Comparison of ENCODE assay signal across 15 mouse cellular contexts in the genomic region with DNA sequence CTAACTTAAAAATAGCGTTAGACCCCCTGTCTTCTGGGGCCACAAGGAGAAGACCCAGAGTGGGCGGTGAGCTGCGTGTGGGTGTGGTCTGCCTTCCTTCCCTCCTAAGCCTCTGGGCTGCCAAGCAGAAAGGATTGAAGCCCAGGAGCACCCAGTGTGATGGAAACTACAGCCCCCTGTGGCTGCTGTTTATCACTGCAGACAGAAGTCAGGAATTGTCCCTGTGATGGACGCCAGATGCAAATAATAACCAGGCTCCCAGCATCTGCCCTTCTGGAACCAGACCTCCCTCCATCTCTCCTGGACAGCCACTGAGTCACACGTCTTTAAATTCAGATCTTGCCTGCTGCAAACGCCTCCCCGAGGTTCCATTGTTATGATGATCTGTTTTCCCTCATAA.
A peak's percentile ranks its signal among the peaks of the same experiment; 100 is the strongest.
DNase-seq lines count a peak whose midpoint lies in the region; ATAC-seq lines count a peak whose summit lies in the region.
"Had no signal": no experiment of that assay in that cellular context is flagged by ENCODE, and none has a peak within 500 bp of the region (broad histone marks: within the 10 kb centered on the region; RNA-seq: fewer than 3 reads in every experiment).

No protein-coding gene starts in this region.

- no peak overlapping the region for H3K27ac ChIP-seq in lung, embryonic 16.5 days (ENCODE audit: low read length)
- H3K27ac ChIP-seq in stomach, embryonic 15.5 days, result 0 out of 2 replicates have a peak overlapping the region, but pooled peaks have one; percentile 44

- H3K4me3 ChIP-seq in lung, embryonic 16.5 days (ENCODE audit: low read length), result no peak overlapping the region
- no peak overlapping the region for H3K4me3 ChIP-seq in stomach, embryonic 15.5 days (replicated peaks)

- peaks cover 15% of the 10 kb centered on the region for H3K4me1 ChIP-seq in lung, embryonic 16.5 days (replicated peaks; ENCODE audit: control insufficient read depth, insufficient read depth, low read length)
- no peaks in the 10 kb centered on the region for H3K4me1 ChIP-seq in stomach, embryonic 15.5 days

- 43% methylated on average over 7 of the region's 7 CpGs for WGBS in lung, embryonic 16.5 days
- WGBS in stomach, embryonic 15.5 days, result 25% methylated on average over 7 of the region's 7 CpGs

- H3K36me3 ChIP-seq in lung, embryonic 16.5 days (ENCODE audit: control insufficient read depth, insufficient read depth, low read length), result no peaks in the 10 kb centered on the region; the same call in 1 of the 2 replicates
- H3K36me3 ChIP-seq in stomach, embryonic 15.5 days, result no peaks in the 10 kb centered on the region

- no peaks in the 10 kb centered on the region for H3K9me3 ChIP-seq in lung, embryonic 16.5 days (ENCODE audit: control insufficient read depth, low read length)
- H3K9me3 ChIP-seq in stomach, embryonic 15.5 days, result no peaks in the 10 kb centered on the region

- peak; percentile 16; the same call in 1 of the 2 replicates for ATAC-seq in lung, embryonic 16.5 days (ENCODE audit: low read depth)
- peak; percentile 33; the same call in 1 of the 2 replicates for ATAC-seq in granulocyte monocyte progenitor cell, adult 5-6 weeks (replicated peaks; ENCODE audit: poor library complexity, severe bottlenecking)
- peak; percentile 43; the same call in 1 of the 2 replicates for ATAC-seq in stomach, embryonic 15.5 days (ENCODE audit: insufficient read depth, low FRiP score, low read depth)
- ATAC-seq: forebrain, embryonic 14.5 days had no signal

- no peak overlapping the region for H3K4me2 ChIP-seq in lung, embryonic 16.5 days (ENCODE audit: low read depth, low read length)
- no peak overlapping the region for H3K4me2 ChIP-seq in stomach, embryonic 15.5 days

- H3K9ac ChIP-seq in lung, embryonic 16.5 days (ENCODE audit: low read length), result no peak overlapping the region
- no peak overlapping the region for H3K9ac ChIP-seq in stomach, embryonic 15.5 days

- peak; percentile 27 for DNase-seq in gastrocnemius, postnatal 25 days
- DNase-seq in gastrocnemius, adult 18-20 months (ENCODE audit: low spot score), result no peak
- DNase-seq in lung, postnatal 36 days, result no peak
- no peak for DNase-seq in ovary, postnatal 10 days (ENCODE audit: low spot score)
- DNase-seq in adrenal gland, postnatal 14 days, result no peak
- DNase-seq: adrenal gland, postnatal 25 days; cerebellum, adult 9-10 months; kidney, postnatal 36 days; liver; midbrain, embryonic 14.5 days; thymus, postnatal 25 days had no signal

- H3K27me3 ChIP-seq in lung, embryonic 16.5 days (ENCODE audit: control insufficient read depth, insufficient read depth, low read depth, low read length), result no peaks in the 10 kb centered on the region
- H3K27me3 ChIP-seq in stomach, embryonic 15.5 days (replicated peaks), result no peaks in the 10 kb centered on the region
